Mouse (Mus musculus): ENCODE data around the gene Ifna11.

GRCm38 (mm10) chr4:88864599-88864998 is 44.8 kb downstream of the Ifna11 start:
- TF ChIP-seq POLR2A (IDR thresholded peaks at IDR 0.05; ENCODE audit: insufficient read depth, low read length) (no peak), CTCF (IDR thresholded peaks at IDR 0.05; ENCODE audit: low read depth, low read length) (no peak)

Measured in ES-Bruce4 (cell line).